Mouse (Mus musculus): Measurements from ENCODE around the gene Atp2c1.

Atp2c1 gene

GRCm38 (mm10) chr9:105527219-105527618 is at the start of gene Atp2c1:
Atp2c1 (minus strand) TSS chr9:105527319.
- no peak for DNase-seq (ENCODE audit: low spot score in 2 of 2)

GRCm38 (mm10) chr9:105557452-105557851 is 30.3 kb upstream of the Atp2c1 start:
- no peak for DNase-seq (ENCODE audit: low spot score in 2 of 2)

GRCm38 (mm10) chr9:105556141-105556735 is 29.1 kb upstream of the Atp2c1 start:
- no peak for DNase-seq (ENCODE audit: low spot score in 2 of 2)

GRCm38 (mm10) chr9:105554439-105554807 is 27.3 kb upstream of the Atp2c1 start:
- no peak for DNase-seq (ENCODE audit: low spot score in 2 of 2)

DNA sequence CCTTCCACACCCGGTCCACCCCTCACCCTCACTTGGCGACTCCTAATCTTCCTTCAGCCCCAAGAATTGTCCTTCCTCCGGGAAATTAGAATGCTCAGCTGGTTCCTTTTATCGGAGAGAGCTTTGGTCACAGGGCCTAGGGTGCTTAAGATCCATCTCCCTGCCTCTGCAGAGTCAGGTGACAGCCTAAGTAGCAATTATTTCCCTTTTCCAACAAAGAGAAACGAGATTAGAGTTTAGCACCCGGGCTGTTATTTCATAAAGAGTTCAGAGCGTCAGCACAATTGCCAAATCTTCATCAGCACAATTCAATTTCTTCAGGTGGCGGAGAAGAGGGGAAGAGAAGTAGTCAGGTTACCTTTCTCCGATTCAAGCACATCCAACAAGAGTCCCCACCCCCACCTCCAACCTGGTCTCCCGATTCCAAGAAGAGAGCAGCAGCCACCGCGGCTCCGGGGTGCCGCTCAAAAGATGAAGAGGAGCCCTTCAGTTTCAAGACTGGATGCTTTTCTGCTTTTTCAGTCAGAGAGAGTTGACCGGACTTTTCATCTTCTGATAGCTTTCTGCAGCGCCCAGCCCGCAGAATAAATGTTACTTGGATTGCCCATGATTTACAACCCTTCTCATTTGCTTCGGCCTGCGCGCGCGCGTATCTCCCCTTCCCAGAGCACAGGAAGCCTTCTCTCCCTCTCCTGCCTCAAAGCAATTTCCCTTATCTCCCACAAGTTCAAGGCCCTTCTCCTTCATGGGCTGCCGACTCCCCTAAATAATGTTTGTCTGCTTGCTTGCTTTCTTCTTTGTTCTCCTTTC is 26.7 kb upstream of the Atp2c1 start:
- no peak for DNase-seq (ENCODE audit: low spot score in 2 of 2)

GRCm38 (mm10) chr9:105551407-105551806 is 24.3 kb upstream of the Atp2c1 start:
- DNase-seq (ENCODE audit: low spot score in 2 of 2) = no peak

DNA sequence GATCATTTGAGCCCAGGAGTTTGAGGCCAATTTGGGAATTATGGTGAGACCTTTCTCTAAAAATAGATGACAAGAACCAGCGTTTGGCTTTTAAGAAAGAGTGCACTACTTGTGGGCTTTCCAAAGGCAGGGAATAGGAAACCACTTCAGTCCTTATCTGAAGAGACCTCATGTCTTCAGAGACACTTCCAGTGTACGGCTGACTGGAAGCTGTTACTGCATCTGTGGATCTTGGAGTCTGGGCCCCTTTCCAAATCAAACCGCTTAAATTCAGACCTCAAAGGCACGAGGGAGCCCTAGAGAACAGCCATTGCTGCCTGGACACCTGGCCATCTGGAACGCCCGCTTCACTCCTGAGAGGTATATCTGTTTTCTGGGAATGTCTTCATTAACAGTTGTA is 22.0 kb upstream of the Atp2c1 start:
- DNase-seq (ENCODE audit: low spot score in 2 of 2) = no peak

- DNase-seq (ENCODE audit: low spot score in 2 of 2) = no peak
Measured at GRCm38 (mm10) chr9:105544013-105544750, 17.1 kb upstream of the Atp2c1 start.

- no peak for DNase-seq (ENCODE audit: low spot score in 2 of 2)
Measured at GRCm38 (mm10) chr9:105537473-105537872, 10.4 kb upstream of the Atp2c1 start.

DNA sequence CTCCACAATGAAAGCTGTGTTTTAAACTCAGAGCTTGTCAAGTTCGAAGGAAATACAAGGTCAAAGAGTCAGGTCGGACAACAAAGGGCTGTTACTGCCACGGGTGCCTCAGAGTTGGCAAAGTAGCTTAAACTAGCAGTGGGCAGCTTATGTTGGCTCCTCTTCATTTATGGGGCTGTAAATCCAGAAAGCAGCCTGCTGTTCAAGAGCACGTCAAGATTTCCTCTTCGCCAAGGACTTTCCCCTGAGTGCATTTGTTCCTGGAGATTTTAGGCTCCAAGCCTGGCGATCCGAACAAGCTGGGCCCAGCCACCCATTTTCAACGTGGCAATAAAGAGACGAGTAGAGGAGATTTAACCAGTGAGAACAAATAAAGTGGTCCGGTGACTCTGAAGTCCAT is 9.8 kb upstream of the Atp2c1 start:
- DNase-seq (ENCODE audit: low spot score in 2 of 2) = no peak

DNA sequence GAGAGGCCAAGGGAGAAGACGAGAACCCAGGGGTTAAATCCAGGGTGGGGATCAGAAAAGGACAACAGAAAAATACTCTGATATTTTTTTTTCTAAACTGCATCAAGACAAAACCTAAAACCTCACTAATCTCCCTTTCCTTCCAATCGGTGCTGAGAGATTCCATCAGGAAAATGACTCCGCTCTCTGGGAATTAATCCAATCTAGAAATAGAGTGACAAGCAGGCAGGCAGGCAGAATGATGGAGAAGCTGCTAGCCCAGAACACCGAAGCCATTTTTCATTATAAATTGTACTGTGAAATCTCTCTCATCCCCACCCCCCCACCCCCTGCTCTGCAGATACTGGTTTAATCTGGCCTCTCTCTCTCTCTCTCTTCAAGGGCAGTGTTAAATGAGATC is 1.8 kb downstream of the Atp2c1 start:
- no peak for DNase-seq (ENCODE audit: low spot score in 2 of 2)

- DNase-seq (ENCODE audit: low spot score in 2 of 2) = no peak
Measured at GRCm38 (mm10) chr9:105523038-105523437, 4.1 kb downstream of the Atp2c1 start.

GRCm38 (mm10) chr9:105522063-105522462 is 5.1 kb downstream of the Atp2c1 start:
- no peak for DNase-seq (ENCODE audit: low spot score in 2 of 2)

- DNase-seq (ENCODE audit: low spot score in 2 of 2) = peak in 1 of 2 experiments; percentile 18
Measured at GRCm38 (mm10) chr9:105520776-105521552, 6.2 kb downstream of the Atp2c1 start.

DNA sequence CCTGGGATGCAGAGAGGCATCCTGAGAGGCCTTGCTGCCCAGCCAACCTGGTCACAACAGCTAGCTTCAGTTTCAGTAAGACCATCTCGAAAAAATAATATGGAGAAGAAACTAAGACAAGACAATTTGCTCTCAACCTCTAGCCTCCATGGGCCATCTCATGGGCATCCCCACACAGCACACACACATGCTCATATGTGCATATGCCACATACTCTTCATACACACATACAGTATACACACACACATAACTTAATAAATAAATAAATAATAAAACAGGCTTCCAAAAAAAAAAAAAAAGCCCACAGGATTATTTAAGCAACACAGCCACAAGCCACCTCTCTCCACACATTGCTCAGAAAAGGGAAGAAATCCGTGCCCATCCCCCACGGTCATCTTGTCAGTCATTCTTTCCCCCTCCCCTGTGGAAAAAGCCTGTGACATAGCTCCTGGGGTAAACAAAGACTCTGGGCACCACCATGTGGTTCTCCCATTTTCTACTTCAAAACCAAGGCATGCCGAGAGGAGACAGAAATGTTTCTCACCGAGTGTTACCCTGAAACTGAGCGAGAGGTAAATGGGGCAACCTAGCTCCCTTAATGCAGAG is 7.7 kb downstream of the Atp2c1 start:
- no peak for DNase-seq (ENCODE audit: low spot score in 2 of 2)

DNA sequence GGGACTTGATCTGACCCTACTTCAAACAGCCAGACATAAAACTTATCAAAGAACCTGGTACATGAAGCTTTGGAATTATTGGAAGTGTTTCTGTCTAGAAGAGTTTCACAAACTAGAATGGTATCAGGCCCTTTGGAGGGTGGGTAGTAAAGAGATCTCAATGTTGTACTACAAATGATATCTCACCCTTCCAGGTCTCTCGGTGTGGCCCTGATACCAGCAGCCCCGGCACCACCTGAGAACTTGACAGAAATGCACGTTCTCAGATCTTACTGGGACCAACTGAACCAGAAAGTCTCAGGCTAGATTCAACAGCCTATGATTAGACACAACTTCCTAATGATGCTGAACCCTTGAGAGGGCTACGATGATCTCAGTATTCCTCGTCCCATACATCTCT is 23.4 kb downstream of the Atp2c1 start:
- DNase-seq (ENCODE audit: low spot score in 2 of 2) = no peak

DNA sequence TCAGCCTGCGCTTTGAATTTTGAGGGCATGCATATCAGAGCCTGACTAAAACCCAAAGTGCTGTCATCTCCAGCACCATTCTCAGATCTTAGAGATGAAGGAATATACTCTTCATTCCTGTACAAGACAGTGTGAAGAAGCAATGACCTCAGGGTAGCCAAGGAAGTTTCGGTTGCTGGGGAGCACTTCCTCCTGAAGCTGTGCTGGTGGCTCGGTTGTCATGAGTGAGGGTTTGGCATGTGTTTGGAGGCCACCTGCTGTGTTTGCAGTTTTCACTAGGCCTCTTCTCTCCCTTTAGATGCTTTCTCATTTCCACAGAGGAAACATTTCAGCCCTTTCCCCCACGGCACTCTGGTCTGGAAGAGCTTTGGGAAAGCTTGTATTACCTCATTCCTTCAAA is 24.7 kb downstream of the Atp2c1 start:
- no peak for DNase-seq (ENCODE audit: low spot score in 2 of 2)

DNA sequence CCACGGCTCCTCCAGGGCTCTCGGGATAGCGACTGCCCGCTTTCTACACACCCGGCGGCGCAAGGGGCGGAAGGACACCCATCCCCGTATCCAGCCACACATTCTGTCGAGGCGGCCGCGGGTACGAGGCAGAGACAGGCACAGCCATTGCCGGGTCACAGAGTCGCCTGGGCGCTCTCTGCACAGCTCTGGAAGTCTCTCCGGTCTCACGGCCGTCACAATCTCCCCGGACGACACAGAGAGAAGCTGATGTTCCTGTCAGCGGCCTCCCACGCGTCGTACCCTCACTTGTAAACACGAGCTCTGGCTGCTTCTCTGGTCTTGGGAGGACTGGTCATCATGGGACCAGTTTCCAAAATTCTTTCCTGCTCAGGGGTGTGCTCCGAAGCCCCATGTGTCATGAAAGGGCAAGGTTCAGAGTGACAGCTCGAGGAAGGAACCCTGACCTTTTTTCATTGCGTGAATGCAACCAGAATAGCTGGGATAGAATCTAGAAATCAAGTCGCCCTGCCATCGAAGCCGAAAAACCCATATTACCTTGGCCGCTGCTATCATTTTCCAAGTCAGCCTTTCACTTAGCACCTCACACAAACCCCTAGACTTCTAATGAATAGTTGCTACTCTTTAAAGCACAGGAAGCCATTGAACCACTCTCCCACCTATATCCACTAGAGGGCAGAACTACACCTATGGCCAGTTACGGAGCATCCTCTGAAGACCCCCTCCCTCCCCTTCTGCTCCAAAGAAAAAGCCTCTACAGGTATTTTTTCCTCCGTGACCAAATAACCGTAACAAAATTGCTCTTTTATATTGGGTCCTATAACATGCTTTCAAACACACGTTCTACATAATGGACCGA is 31.6 kb downstream of the Atp2c1 start:
- DNase-seq (ENCODE audit: low spot score in 2 of 2) = peak in 1 of 2 experiments; percentile 16

DNA sequence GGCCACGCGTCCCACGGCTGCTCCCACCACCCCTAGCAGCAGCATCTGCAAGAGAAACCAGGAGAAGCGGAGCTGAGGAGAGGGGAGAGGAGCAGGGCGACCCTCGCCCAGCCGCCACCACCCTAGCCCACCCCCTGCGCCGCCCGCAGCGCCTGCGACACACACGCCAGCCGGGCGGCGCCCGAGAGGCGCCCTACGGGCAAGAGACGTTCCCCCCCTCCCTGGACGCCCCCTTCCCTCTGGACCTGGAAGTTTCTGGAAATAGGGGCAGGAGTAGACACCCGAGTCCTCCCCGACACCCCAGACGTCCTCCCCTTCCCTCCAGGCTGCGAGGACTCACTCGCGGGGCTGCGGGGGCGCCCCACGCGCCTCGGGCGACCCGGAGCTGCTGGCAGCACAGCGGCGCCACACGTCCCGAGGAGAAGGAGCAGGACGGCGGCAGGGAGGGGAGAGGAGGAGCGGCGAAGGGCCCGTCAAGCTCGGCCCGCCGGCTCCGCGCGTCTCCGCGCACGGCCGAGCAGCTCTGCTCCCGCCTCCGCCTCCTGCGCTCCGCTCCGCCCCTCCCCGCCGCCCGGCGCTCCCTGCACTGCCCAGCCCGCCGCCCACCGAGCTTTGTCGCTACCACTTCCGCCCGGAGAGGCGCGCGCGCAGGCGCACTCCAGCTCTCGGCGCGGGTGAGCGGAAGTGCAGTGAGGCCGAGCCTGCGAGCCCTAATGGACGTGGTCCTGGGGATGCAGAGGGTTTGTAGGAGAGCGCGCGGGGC is 32.4 kb downstream of the Atp2c1 start:
- DNase-seq (ENCODE audit: low spot score in 2 of 2) = peak; percentile 85 to 96

- no peak for DNase-seq (ENCODE audit: low spot score in 2 of 2)
Measured at GRCm38 (mm10) chr9:105492744-105493143, 34.4 kb downstream of the Atp2c1 start.

All from urinary bladder, adult 18-20 months (tissue).